Mouse (Mus musculus): ENCODE data around the gene LTO1.
A peak's percentile ranks its signal among the peaks of the same experiment; 100 is the strongest.
"Not testable (repeated sequence)": the region's sequence is repeated elsewhere in the genome, so short reads cannot be mapped to it uniquely, and the experiment has no call there.

The LTO1 gene

DNA sequence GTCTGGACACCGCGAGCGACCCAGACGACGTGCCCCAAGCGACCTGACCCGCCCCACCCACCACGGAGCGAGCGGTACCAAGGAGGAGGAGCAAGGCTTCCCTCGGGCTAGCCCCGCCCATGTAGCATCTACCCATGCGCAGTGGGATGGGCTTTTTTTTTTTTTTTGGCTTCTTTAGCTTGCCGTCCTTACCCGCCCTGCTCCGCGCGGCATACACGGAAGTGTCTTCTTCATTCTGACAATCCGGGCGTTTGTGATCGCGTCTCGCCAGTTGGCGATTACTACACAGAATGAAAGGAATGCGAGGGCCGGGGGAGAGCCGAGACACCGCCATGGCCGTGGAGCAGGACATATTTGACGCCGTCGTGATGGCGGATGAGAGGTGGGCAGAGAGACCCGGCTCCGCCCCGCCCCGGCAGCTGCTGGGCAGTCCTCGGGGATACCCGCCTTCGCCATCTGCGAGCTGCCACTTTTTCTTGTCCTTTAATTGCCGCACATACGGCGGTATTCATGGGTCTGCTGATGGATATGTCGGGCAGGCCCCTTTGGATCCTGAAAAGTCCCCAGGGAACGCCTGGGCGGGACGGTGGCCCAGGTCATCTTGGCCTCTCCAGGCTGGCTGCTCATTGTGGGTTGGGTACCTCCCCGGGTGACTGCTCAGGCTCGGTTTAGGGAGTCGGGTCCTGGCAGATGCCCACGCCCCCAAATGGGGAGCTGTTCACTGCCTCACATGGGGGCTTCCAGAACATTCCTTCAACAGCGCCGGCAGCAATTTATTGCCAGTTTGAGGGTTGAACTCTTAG is at the start of gene LTO1:
LTO1 (plus strand) TSS at position 153 of the 803 bp plus-strand sequence.
- DNase-seq (ENCODE audit: low spot score in 2 of 2) = peak; percentile 83 to 92

DNA sequence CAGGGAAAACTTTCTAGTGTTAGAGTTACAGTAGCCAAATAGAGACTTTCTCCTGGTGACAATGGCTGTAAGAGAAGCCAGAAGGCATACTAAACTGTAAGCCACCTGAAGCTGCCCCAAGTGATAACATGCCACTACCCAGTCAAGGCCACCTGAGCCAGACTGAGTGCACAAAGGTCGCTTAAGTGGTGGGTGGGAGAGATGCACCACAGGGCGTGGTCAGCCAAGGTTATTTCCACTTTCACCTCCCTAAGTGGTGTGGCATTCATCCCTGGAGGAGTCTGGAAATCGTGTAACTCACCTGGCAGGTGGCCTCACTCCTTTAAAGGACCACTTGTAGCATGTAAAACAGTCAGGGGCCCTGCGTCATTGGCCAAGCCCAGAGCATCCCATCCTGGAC is 47.7 kb upstream of the LTO1 start:
- DNase-seq (ENCODE audit: low spot score in 2 of 2) = no peak

DNA sequence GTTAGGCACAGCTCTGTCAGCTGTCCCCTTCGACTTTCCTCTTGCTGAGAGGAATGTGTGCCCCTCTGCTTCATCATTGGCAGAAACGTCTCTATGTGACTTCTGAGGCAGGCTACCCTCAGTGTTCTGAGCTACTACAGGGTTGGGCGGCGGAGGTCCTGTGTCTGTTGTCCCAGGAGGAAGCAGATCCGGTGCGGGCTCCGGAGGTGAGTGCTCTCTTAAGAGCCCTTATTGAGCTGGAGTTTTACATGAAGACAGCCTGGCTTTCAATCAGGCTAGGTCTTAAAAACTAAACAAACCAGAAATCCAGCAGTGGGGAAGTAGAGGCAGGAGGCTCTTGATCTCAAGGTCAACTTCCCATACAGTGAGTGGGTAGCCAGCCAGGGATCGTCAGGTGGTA is 47.3 kb upstream of the LTO1 start:
- DNase-seq (ENCODE audit: low spot score in 2 of 2) = no peak

DNA sequence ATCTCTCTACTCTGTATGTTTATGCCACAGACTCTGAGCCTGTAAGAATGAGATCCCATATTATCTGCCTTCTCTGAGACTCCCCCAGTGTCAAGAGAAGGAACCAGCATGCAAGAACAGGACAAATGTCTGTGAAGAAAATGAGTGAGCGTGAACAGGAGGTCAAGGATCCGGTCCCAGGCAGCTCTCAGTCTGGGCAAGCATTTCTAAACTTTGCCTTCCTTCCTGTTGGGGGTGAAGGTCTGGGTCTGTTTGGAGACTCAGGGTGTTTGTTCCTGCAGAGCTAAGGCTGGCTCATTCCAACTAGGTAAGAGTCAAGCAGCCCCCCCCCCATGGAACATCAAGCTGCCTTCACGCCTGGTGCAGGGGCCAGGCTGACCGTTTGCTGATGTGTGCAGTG is 42.5 kb upstream of the LTO1 start:
- no peak for DNase-seq (ENCODE audit: low spot score in 2 of 2)

DNA sequence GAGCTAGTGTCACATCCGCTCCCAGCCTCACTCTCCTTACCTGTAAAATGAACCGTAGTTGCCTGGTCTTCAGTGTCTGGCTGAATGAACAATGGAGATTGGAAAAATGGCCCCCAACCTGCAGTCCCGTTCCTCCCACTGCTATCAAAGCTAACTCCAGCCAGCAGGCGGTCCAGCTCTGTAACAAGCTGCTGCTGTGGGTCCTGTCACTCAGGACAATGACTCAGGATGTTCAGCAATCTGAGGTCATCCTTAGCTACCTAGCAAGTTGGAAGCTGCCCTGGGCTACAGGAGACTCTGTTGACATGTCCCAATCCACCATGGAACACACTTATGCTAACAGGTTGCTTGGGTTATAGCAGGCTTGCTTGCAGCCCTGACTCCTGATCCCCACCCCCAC is 41.7 kb upstream of the LTO1 start:
- no peak for DNase-seq (ENCODE audit: low spot score in 2 of 2)

DNA sequence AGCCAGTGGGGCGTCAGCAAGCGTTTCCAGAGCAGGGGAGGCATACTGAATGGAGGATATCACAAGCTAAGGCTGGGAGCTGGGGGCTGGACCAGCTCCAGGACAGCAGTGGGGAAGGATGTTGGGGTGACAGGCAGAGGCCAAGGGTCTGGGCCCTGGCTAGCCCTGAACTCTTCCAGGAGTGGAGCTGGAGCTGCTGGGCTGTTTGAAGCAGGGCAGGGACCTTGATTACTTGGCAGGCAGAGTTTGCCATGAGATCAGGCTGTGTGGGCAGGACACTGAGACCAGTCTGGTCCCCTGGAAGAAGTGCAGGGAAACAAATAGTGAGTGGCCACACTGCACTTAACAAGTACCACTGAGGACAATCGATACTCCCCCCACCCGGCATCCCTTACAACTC is 40.7 kb upstream of the LTO1 start:
- DNase-seq (ENCODE audit: low spot score in 2 of 2) = no peak

DNA sequence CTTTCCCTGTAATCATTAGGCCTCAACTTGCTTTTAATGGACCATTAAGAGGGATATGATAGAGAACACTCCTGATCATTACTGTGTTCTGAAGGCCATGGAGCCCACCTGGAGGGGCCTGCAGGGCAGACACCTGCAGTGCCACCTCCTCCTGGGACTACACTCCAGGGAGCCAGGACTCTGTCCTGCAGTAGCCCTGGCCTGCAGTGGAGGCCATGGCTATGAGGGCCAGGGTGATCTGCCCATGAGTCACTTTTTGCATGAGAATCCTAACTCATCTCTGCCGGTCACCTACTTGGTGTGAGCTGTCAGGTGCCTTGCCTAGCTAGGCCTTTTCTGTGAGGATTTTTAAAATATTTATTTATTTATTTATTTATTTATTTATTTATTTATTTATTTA is 36.5 kb upstream of the LTO1 start:
- DNase-seq (ENCODE audit: low spot score in 2 of 2) = no peak

DNA sequence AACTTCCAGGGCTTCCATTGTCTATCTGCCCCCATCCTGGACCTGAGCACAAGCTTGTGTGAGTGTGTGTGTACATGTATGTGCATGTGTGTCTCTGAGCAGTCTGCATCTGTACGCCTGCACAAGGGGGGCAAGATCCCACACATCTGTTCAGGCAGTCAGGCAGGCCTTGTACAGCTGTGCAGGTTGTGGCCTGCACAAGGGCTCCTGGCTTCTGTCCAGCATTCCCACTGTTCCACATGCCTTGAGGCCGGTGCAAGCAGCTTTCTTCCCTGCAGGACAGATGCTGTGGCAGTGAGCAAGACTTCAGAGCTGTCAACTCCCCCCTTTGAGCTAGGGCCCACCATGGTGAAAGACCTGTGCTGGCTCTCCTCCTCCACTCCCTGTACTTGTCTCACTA is 31.8 kb upstream of the LTO1 start:
- DNase-seq (ENCODE audit: low spot score in 2 of 2) = no peak

DNA sequence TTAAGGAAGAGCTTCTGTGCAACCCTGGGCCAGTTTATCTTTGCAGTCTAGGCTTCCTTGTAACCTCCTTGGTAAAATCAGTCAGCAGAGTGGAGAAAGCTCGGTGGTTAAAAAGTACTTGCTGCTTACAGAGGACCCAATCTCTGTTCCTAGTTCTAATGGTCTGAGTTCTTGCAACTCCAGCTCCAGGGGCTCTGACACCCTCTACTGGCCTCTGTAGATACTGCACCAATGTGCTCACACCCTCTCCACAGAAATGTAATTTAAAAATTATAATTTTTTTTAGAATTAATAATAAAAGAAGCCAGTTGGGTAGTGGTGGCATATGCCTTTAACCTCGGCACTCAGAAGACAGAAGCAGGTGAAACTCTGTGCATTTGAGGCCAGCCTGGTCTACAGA is 27.2 kb upstream of the LTO1 start:
- DNase-seq (ENCODE audit: low spot score in 2 of 2) = no peak

DNA sequence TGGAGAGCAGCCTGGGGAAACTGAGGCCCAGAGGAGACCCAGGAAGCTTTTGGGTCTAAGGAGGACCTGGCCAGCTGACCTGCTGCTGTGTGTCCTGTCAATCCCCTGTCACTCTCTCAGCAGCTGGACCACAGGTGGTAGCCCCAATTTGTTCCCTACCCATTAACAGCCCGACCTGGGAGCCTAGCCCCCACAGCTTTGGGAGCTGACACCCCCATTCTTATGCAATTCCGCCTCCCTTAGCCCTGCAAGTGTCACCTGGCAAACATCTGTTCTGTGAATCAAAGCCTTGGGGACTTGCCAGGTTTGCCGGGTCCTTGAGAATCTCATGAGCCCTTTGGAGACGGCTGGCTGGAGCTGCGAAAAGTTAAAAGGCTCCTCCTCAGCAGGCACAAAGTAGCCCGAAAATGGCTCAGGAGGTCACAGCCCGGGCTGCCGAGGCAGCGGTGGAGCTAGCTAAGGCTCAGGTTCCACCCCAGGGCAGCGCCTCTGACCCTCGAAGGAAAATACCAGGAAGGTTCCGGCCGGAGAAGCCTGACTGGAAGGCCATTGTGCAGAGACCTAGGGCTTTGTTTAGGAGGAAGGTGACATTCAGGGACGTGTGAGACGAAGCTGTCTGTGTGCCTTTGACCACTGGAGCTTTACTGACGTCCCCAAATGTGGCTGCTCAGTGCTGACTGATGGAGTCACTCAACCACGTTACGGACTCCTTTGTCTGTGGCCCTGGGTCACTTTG is 26.2 kb upstream of the LTO1 start:
- DNase-seq (ENCODE audit: low spot score in 2 of 2) = no peak

DNA sequence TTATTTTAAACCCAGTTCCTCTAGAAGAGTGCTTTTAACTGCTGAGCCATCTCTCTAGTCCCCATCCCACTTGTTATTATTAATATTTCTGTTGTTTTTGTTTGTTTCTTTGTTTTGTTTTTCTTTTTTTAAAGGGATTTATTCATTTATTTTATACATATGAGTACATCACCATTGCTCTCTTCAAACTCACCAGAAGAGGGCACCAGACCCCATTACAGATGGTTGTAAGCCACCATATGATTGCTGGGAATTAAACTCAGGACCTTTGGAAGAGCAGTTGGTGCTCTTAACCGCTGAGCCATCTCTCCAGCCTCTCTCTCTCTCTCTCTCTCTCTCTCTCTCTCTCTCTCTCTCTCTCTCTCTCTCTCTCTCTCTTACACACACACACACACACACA is 24.2 kb upstream of the LTO1 start:
- not testable (repeated sequence) for DNase-seq (ENCODE audit: low spot score in 2 of 2)

DNA sequence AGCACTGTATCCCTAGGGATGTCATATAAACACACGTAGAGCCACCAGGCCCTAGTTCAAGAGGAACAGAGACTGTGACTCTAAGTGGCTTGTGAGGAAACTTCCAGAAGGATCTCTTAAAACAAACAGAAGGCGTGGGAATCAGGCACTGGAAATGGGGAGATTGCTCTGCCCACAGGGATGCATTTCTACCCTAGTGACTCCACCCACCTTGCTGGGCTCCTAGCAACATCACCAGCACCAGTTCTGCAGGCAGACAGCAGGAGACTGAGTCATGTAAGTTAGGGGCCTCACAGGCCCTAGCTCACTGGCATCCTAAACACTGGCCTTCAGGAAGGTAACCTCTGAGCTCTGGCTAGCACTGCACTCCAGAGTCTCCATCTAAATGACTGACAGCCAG is 23.0 kb upstream of the LTO1 start:
- DNase-seq (ENCODE audit: low spot score in 2 of 2) = no peak

DNA sequence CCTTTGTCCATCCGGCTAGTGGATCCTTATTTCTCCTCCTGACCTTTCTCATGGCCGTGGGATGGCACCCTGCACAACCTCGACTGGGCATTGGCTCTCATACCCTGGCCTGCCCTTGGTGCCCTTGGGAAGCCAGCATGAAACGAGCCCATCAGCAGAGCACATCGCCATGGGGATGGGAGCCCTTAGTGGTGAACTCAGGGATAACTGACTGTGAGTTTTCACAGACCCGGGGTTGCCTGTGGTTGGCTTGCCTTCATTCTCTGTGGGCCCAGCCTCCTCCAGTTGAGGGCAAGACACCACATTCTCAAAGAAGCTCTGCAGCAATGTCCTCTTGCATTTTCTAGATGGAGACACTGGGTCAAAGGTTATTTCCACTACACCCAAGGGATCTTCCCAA is 22.6 kb upstream of the LTO1 start:
- no peak for DNase-seq (ENCODE audit: low spot score in 2 of 2)

DNA sequence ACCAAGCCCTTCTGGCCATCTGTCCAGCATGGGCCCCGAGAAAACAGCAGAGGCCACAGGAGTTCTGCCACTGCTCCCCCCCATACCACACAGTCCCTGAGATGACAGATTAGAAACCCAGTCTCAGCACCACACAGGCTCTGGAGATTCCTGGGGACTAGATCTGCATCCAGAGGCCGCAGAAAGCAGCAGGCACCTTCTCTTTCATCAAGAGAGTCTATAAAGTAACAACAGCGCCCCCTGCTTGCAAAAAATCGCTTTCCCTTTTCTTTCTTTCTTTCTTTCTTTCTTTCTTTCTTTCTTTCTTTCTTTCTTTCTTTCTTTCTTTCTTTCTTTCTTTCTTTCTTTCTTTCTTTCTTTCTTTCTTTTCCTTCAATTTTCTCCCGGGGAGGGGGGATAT is 20.7 kb upstream of the LTO1 start:
- DNase-seq (ENCODE audit: low spot score in 2 of 2) = peak in 1 of 2 experiments; percentile 51

DNA sequence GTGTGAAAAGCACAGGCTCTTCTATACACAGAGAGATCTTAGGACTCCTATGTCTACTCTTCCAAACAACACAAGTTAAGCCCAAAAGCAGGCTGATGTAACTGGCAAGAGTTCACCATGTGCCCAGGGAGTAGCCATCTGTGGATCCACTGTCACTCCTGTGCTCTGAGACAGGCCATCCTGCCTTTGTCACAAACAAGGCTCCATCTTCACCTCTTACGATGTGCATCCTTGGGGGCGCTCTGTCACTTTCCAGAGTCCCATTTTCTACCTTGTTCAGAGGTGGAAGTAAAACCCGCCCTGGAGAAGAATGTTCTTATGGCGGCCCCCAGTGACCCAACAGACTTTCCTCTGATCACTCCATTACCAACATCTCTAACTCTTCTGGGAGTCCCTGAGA is 20.2 kb upstream of the LTO1 start:
- no peak for DNase-seq (ENCODE audit: low spot score in 2 of 2)

DNA sequence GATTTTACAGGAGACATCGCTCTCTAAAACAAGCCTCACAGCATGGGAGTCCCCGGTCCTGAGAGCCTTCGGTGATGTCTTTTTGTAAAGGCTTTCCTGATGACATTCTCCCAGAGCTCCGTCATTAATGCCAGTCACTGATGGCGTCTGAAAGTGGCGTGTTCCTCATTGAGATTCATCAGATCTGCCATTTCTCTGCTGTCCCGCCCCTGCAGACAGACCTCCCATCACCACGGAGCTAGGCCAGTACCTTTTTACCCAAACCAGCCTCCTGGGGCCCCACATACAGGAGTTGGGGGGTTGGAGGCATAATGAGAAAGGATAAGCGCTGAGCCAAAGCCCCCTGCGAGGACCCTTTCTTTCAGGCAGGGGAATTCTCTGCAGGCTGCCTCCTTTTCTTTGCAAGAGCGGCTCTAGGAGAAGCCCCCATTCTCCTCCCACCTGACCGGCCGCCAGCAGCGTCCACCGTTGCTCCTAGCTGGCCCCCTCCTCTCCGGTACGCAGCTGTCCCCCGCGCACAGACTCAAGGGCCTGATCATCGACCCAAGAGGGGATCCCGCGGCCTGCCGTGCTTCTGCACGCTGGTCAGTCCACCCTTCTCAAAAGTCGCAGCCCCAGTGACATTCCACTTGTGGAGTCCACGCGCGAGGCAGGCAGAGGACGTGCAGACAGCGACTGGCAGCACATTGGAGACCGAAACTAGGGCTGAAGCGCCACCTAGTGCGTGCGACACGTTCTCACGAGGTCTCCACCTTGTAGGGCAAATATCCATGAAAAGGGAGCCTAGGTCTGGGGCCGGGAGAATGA is 19.4 kb upstream of the LTO1 start:
- peak; percentile 23 to 69 for DNase-seq (ENCODE audit: low spot score in 2 of 2)

DNA sequence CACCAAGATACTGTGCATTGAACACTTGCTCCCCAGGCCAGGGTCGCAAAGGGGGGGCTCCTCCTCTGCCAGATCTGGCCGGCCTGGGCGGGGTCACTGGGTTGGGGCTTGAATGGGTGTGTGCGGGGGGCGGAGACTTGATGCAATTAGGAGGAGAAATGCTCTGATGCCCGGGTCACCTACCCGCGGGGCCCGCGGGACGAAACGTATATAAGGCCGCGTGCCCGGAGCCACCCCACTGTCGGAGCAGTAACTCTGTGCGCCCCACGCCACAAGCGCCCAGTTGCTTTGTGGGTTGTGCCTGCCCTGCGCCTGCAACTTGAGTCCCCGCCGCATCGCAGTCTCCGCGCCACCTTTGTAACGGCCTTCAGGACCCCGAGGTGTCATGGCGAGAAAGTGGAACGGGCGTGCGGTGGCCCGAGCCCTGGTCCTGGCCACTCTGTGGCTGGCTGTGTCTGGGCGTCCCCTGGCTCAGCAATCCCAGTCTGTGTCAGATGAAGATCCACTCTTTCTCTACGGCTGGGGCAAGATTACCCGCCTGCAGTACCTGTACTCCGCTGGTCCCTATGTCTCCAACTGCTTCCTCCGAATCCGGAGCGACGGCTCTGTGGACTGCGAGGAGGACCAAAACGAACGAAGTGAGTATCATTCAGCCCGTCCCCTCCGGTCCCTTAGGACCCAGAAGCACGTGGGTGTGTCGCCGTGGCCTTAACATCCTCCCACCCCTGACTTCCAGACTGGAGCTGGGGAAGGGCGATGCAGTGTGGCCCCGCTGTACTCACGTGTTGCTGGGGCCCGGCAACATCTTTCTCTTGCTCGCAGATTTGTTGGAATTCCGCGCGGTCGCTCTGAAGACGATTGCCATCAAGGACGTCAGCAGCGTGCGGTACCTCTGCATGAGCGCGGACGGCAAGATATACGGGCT is 18.3 kb upstream of the LTO1 start, which contains the start of gene Fgf15:
Fgf15 (plus strand) TSS at position 238 of the 925 bp plus-strand sequence.
- DNase-seq (ENCODE audit: low spot score in 2 of 2) = no peak

DNA sequence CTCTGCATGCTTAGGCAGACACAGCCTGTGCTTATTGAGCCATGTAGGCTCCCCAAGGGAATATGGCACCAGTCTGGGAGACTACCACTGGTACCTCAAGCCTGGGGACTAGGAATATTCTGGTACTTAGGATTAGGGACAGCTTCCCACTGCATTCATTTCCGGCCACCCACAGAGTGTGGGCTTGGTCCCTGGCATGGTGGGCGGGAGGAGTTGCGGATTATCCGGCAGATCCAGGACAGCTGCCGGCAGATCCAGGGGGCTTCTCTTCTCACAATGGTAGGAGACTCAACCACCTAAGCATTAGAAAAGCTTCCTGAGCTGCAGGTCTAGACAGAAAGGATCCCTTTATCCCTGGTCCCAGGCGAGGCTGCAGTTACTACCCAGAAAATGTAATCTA is 16.4 kb upstream of the LTO1 start:
- DNase-seq (ENCODE audit: low spot score in 2 of 2) = no peak

DNA sequence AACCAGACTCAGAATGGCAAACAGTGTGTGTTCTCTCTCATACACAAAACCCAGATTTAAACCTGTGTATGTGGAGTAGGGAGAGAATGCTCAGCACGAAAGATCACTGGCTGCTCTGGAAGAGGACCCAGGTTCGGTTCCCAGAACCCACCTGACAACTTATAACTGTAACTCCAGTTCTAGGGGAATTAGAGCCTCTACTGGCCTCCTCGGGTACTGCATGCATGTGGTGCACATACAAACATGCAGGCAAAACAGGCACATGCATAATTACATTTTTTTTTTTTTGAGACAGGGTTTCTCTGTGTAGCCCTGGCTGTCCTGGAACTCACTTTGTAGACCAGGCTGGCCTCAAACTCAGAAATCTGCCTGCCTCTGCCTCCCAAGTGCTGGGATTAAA is 9.4 kb upstream of the LTO1 start:
- not testable (repeated sequence) for DNase-seq (ENCODE audit: low spot score in 2 of 2)

DNA sequence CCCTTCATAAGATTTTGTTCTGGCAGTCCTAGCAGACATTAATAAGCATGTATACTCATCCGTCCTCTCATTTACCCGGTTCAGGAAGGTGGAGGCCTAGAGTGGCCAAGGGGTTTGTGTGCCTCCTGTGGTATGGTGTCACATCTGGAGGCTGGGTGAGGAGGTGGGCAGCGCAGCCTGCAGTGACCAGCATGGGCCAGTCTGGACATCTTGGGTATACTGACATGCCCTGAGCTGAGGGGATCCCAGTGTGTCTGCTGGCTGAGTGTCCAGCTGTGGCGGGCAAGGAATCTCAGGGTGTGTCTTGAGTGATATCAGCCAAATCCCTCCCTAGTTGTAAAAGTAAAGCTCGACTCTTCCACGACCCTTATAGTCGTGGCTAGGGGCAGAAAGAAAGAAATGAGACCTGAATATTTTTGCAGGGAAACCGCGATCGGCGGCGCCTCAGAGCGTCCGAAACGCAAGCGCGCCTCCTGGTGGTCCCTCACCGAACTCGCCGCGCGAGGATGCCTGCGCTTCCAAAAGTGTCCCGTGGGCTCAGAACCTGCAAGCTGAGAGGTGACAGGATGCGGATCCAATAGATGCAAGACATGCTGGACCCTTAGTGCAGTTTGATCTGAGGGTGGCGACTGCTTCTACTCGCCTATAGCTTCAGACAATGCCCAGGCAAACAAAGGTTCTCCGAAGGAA is 8.0 kb upstream of the LTO1 start:
- DNase-seq (ENCODE audit: low spot score in 2 of 2) = peak in 1 of 2 experiments; percentile 79

DNA sequence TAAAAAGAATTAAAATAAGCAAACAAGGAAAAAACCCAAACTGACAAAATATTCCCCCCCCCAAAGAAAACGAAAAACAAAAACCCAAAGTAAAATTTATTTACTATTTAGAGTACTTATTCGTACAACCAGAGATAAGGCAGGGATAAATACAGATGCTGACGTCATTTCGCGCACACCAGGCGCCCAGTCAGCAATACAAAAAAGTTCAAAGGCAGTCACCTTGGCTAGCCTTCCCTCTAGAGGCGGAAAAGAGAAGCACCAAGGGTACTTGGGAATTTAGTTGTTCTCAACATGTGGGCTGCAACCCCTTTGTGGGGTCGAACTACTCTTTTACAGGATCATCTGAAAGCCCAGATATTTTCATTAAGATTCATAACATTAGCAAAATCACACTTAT is 7.1 kb upstream of the LTO1 start:
- no peak for DNase-seq (ENCODE audit: low spot score in 2 of 2)
